Mouse (Mus musculus): Measurements from ENCODE around the gene Best1.

- no peak for TF ChIP-seq GATA1 (IDR thresholded peaks at IDR 0.05; ENCODE audit: low read length)
- no peak for TF ChIP-seq TAL1 (IDR thresholded peaks at IDR 0.05; ENCODE audit: low read length)
Measured at GRCm38 (mm10) chr19:9984111-9985055, 17.1 kb downstream of the Best1 start.
